Mouse (Mus musculus): ENCODE measurements around the gene Prpf38b.

GRCm38 (mm10) chr3:108885686-108886530 is 25.6 kb downstream of the Prpf38b start:
- TF ChIP-seq CTCF (IDR thresholded peaks at IDR 0.05; ENCODE audit: insufficient read depth, low read length) (no peak), POLR2A (IDR thresholded peaks at IDR 0.05; ENCODE audit: borderline replicate concordance, extremely low read depth, low read depth, low read length) (no peak)
